Mouse (Mus musculus): ENCODE data around the gene Macrod2. TPM values are rescaled to one million over a fixed set of nuclear protein-coding genes. Genes with fewer than 3 reads are reported as not detected.

Macrod2 gene
- total and polyA plus RNA-seq, 2 experiments: 2.0 to 3.3 TPM

DNA sequence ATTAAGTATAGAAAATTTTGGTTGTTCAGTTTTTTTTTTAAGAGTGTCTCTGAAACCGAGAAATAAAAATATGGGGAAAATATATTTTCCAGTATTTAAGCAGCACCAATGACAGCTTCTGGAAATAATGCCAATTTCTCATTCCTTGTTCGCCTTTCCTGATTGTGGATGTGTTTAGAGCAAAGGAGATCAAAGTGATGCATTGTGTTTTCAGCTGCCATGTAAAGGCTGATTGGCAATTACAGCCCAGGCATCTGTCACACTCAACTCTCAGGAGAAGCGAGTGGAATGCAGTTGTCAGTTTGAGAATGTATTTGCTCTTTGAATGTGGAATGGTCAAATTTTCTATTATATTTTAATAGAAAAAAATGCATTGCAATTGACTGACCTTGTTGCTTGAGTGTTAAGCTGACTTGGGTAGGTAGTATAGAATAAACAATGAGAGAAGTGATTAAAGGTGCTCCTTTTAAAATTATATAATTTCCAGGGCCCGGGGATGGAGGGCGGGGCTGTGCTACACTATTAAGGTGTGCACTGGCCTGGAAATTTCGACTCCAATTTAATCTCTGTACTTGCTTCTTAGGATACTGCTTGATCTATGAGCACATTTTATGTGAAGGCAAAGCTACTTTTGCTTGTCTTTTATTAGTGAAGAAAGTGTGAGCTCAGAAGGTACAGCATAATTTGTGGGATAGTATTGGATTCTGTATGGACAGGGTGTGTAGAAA lies 629.4 kb downstream of the Macrod2 start:
- Histone ChIP-seq H3K4me1 (ENCODE audit: control insufficient read depth, insufficient read depth, low read length) (no peaks in the 10 kb centered on the region), H3K9ac (ENCODE audit: low read depth, low read length) (no peak overlapping the region), H3K79me2 (ENCODE audit: control insufficient read depth, insufficient read depth, low read length) (no peaks in the 10 kb centered on the region), H3K27me3 (ENCODE audit: control insufficient read depth, insufficient read depth, low read length) (no peaks in the 10 kb centered on the region), H3K27ac (replicated peaks; ENCODE audit: insufficient read depth, low read depth, low read length) (no peak overlapping the region), H3K36me3 (ENCODE audit: control insufficient read depth, insufficient read depth, low read length) (no peaks in the 10 kb centered on the region), H3K4me3 (ENCODE audit: insufficient read depth, low read depth, low read length) (no peak overlapping the region)
- DNase-seq (ENCODE audit: extremely low read depth, low read depth, low spot score): no peak
- no peak for TF ChIP-seq CTCF (IDR thresholded peaks at IDR 0.05; ENCODE audit: low read depth, low read length)
- TF ChIP-seq POLR2A (IDR thresholded peaks at IDR 0.05; ENCODE audit: extremely low read depth, insufficient read depth, low read length): no peak
- WGBS: 83% methylated on average over 6 of the region's 6 CpGs

DNA sequence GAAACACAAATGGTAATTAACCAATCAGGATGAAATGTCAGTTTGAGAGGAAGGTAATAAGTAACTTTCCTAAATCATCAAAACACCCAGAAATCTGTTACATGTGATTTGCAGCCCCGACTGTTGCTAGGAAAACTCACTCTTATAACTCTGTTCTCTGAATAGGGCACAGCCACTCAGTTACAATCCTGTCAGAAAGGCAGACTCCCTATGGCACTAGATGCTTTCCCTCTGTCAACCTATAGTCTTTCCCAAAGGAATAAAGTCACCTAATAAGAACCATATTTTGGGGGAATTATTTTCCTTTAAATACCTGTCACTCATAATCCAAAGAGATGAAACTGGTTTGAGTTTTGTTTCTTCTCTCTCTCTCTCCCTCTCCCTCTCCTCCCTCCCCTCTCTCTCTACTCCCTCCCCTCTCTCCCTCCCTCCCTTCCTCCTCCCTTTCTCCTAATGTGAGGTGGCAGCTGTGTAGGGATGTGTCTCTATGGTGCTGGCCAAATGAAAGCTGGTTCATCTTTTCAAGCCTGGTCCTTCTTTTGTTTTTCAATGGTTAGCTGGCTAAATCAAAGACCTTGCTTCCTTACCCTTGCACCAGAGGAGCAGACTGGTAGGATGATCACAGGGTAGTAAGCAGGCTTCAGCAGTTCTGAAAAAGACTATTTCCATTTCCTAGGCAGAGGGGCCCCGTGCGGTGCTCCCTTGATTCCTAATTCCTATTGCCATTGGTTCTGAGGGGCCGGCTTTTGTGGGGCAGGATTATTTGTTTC lies 661.8 kb downstream of the Macrod2 start:
- no peak for DNase-seq (ENCODE audit: extremely low read depth, low read depth, low spot score)
- no peak overlapping the region for H3K4me3 ChIP-seq (ENCODE audit: insufficient read depth, low read depth, low read length)
- WGBS: 63% methylated on average over 4 of the region's 4 CpGs
- no peaks in the 10 kb centered on the region for H3K36me3 ChIP-seq (ENCODE audit: control insufficient read depth, insufficient read depth, low read length)
- H3K4me1 ChIP-seq (ENCODE audit: control insufficient read depth, insufficient read depth, low read length): no peaks in the 10 kb centered on the region
- no peak overlapping the region for H3K9ac ChIP-seq (ENCODE audit: low read depth, low read length)
- H3K79me2 ChIP-seq (ENCODE audit: control insufficient read depth, insufficient read depth, low read length): no peaks in the 10 kb centered on the region
- no peak overlapping the region for H3K27ac ChIP-seq (replicated peaks; ENCODE audit: insufficient read depth, low read depth, low read length)
- TF ChIP-seq CTCF (IDR thresholded peaks at IDR 0.05; ENCODE audit: low read depth, low read length) (no peak), POLR2A (IDR thresholded peaks at IDR 0.05; ENCODE audit: extremely low read depth, insufficient read depth, low read length) (no peak)
- no peaks in the 10 kb centered on the region for H3K27me3 ChIP-seq (ENCODE audit: control insufficient read depth, insufficient read depth, low read length)

DNA sequence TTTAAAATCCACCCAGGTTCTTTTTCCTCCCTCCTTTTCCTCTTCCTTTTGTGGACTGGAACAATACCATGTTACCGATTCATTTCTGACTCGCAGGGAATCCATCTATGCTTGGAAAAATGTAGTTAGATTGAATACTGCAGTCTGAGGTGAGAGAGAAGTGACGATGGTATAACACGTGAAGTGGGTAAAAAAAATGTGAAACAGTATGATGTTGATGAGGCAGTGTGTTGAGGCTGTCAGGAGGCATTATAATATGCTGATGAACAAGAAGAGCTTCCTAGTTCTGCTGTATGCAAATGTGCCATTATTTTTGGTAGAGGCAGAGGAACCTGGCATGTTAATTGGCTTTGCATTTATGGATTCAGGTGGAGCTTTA lies 662.3 kb downstream of the Macrod2 start:
- no peaks in the 10 kb centered on the region for H3K36me3 ChIP-seq (ENCODE audit: control insufficient read depth, insufficient read depth, low read length)
- H3K4me1 ChIP-seq (ENCODE audit: control insufficient read depth, insufficient read depth, low read length): no peaks in the 10 kb centered on the region
- H3K79me2 ChIP-seq (ENCODE audit: control insufficient read depth, insufficient read depth, low read length): no peaks in the 10 kb centered on the region
- no peak for DNase-seq (ENCODE audit: extremely low read depth, low read depth, low spot score)
- 73% methylated on average over 4 of the region's 4 CpGs for WGBS
- no peak overlapping the region for H3K27ac ChIP-seq (replicated peaks; ENCODE audit: insufficient read depth, low read depth, low read length)
- TF ChIP-seq CTCF (IDR thresholded peaks at IDR 0.05; ENCODE audit: low read depth, low read length) (no peak), POLR2A (IDR thresholded peaks at IDR 0.05; ENCODE audit: extremely low read depth, insufficient read depth, low read length) (no peak)
- no peak overlapping the region for H3K4me3 ChIP-seq (ENCODE audit: insufficient read depth, low read depth, low read length)
- no peaks in the 10 kb centered on the region for H3K27me3 ChIP-seq (ENCODE audit: control insufficient read depth, insufficient read depth, low read length)
- H3K9ac ChIP-seq (ENCODE audit: low read depth, low read length): no peak overlapping the region

DNA sequence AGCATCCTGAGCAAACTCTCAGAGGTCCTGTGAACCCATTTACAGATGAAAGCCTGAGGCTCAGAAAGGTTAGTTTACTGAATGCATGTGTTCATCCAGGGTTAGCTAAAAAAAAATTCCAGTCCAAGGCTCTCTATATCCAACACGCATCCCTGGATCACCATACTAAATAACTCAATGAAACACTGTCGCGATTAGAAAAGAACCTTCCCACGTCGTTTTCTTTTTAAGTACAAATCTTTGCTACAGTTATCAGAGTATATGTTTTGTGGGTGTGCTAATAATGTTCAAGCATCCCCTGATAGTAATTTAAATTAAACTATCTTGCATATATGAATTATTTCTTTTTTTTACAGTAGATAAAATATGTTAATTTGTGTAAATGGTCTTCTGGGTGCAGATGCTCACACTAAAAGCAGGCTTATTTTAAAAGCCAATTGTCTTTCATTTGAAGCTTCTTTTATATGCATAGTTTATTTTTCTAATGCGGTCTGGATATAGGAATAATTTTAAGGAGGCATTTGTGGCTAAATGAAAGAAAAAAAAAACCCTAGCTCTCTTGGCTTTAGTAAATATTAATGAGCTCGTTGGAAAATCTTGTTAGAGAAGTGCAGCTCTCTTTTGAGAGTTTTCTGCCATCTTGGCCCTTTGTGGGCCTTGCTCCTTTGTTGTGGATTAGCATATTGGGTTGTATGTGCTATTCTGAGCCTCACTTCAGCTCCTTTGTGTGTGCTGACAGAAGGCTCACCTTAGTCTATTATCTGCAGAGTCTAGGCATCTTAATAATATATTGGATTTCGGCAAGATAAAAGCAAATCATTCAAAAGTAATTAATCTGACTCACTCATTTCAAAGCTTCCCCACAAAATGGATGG lies 679.1 kb downstream of the Macrod2 start:
- DNase-seq (ENCODE audit: extremely low read depth, low read depth, low spot score): no peak
- WGBS: 90% methylated on average over 8 of the region's 8 CpGs
- no peaks in the 10 kb centered on the region for H3K27me3 ChIP-seq (ENCODE audit: control insufficient read depth, insufficient read depth, low read length)
- no peak overlapping the region for H3K27ac ChIP-seq (replicated peaks; ENCODE audit: insufficient read depth, low read depth, low read length)
- H3K36me3 ChIP-seq (ENCODE audit: control insufficient read depth, insufficient read depth, low read length): no peaks in the 10 kb centered on the region
- no peak overlapping the region for H3K9ac ChIP-seq (ENCODE audit: low read depth, low read length)
- no peak for TF ChIP-seq CTCF (IDR thresholded peaks at IDR 0.05; ENCODE audit: low read depth, low read length)
- no peaks in the 10 kb centered on the region for H3K4me1 ChIP-seq (ENCODE audit: control insufficient read depth, insufficient read depth, low read length)
- no peak overlapping the region for H3K4me3 ChIP-seq (ENCODE audit: insufficient read depth, low read depth, low read length)
- H3K79me2 ChIP-seq (ENCODE audit: control insufficient read depth, insufficient read depth, low read length): no peaks in the 10 kb centered on the region

DNA sequence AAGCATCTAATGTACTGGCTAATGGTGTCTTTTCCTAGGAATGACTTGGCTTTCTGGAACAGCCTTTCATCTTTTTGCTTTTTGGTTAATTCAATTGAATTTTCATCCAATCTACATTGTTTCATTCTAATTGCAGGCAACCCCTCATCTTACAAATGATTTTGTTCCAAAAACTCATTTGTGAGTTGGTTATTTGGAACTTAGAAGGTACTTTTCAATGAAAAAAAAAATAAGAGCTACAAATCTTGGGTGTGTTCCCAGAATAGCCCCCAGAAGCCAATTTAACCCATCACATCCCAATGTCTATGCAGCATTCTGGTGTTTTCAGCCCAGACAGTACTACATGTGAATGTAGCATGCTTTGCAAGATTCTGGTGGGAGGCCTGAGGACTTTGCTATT lies 683.1 kb downstream of the Macrod2 start:
- H3K27ac ChIP-seq (replicated peaks; ENCODE audit: insufficient read depth, low read depth, low read length): no peak overlapping the region
- no peak for TF ChIP-seq CTCF (IDR thresholded peaks at IDR 0.05; ENCODE audit: low read depth, low read length)
- TF ChIP-seq POLR2A (IDR thresholded peaks at IDR 0.05; ENCODE audit: extremely low read depth, insufficient read depth, low read length): no peak

More for the DNA sequence above, 683.1 kb downstream of the Macrod2 start:
- Histone ChIP-seq H3K27me3 (ENCODE audit: control insufficient read depth, insufficient read depth, low read length) (no peaks in the 10 kb centered on the region), H3K9ac (ENCODE audit: low read depth, low read length) (no peak overlapping the region), H3K36me3 (ENCODE audit: control insufficient read depth, insufficient read depth, low read length) (no peaks in the 10 kb centered on the region), H3K4me1 (ENCODE audit: control insufficient read depth, insufficient read depth, low read length) (no peaks in the 10 kb centered on the region), H3K4me3 (ENCODE audit: insufficient read depth, low read depth, low read length) (no peak overlapping the region), H3K79me2 (ENCODE audit: control insufficient read depth, insufficient read depth, low read length) (no peaks in the 10 kb centered on the region)
- DNase-seq (ENCODE audit: extremely low read depth, low read depth, low spot score): no peak
